Mouse (Mus musculus) cerebellum, adult 2 months (tissue): Measurements from ENCODE around the gene Pdgfa.

Source experiments
- CTCF ChIP-seq: fragments of 200-500 bp; IDR thresholded peaks from 2 replicates; pipeline ENCODE4 v1.5.1; 2011; ENCODE audit warnings: low read depth, mild to moderate bottlenecking, control low read depth, low read length, moderate library complexity, borderline replicate concordance; ENCODE audit not compliant: insufficient read depth
- POLR2A ChIP-seq: fragments of 200-500 bp; IDR thresholded peaks from 2 replicates; pipeline ENCODE4 v1.6.1; 2011; ENCODE audit warnings: low read length, control low read depth, borderline replicate concordance; ENCODE audit not compliant: insufficient read depth

DNA sequence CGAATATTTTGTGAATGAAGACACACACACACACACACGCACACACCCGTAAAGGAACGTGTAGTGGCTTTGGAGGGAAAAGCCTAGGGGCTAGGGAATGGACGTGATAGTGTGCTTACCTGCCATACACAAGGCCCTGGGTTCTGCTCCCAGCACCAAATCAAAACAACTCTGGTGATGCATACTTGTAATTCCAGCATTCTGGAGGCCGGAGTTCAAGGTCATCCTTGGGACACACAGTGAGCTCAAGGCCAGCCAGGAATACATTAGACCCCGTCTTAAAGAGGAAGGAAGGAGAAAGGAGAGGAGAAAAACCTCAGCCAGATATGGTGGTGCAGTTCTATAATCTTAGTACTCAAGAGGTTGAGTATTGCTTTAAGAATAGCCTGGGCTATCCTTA lies 2.5 kb upstream of the Pdgfa start:
- TF ChIP-seq CTCF = no peak
- no peak for TF ChIP-seq POLR2A
